Mouse (Mus musculus): ENCODE measurements around the gene Gli2.

Gene Gli2

GRCm38 (mm10) chr1:118901868-118902586 lies 151.4 kb downstream of the Gli2 start:
- no peak for DNase-seq (ENCODE audit: low read depth, low spot score)

GRCm38 (mm10) chr1:118898351-118898750 lies 155.1 kb downstream of the Gli2 start:
- DNase-seq (ENCODE audit: low read depth, low spot score) = no peak

GRCm38 (mm10) chr1:118895026-118895762 lies 158.2 kb downstream of the Gli2 start:
- DNase-seq (ENCODE audit: low read depth, low spot score) = no peak

- DNase-seq (ENCODE audit: low read depth, low spot score) = no peak
Measured at GRCm38 (mm10) chr1:118891395-118891794, 162.0 kb downstream of the Gli2 start.

- DNase-seq (ENCODE audit: low read depth, low spot score) = peak; percentile 63
Measured at GRCm38 (mm10) chr1:118890125-118890875, 163.1 kb downstream of the Gli2 start.

GRCm38 (mm10) chr1:118880781-118881247 lies 172.6 kb downstream of the Gli2 start:
- DNase-seq (ENCODE audit: low read depth, low spot score) = peak; percentile 67

- DNase-seq (ENCODE audit: low read depth, low spot score) = peak; percentile 39
Measured at GRCm38 (mm10) chr1:118878291-118878690, 175.1 kb downstream of the Gli2 start.

GRCm38 (mm10) chr1:118875227-118875626 lies 178.2 kb downstream of the Gli2 start:
- no peak for DNase-seq (ENCODE audit: low read depth, low spot score)

- no peak for DNase-seq (ENCODE audit: low read depth, low spot score)
Measured at GRCm38 (mm10) chr1:118873559-118873958, 179.9 kb downstream of the Gli2 start.

GRCm38 (mm10) chr1:118864735-118865134 lies 188.7 kb downstream of the Gli2 start:
- DNase-seq (ENCODE audit: low read depth, low spot score) = no peak

- DNase-seq (ENCODE audit: low read depth, low spot score) = no peak
Measured at GRCm38 (mm10) chr1:118864031-118864430, 189.4 kb downstream of the Gli2 start.

- DNase-seq (ENCODE audit: low read depth, low spot score) = peak; percentile 47
Measured at GRCm38 (mm10) chr1:118858101-118858500, 195.3 kb downstream of the Gli2 start.

- DNase-seq (ENCODE audit: low read depth, low spot score) = no peak
Measured at GRCm38 (mm10) chr1:118830658-118831057, 222.8 kb downstream of the Gli2 start.

- no peak for DNase-seq (ENCODE audit: low read depth, low spot score)
Measured at GRCm38 (mm10) chr1:118826614-118827013, 226.8 kb downstream of the Gli2 start.

GRCm38 (mm10) chr1:118825467-118826219 lies 227.8 kb downstream of the Gli2 start:
- peak; percentile 72 for DNase-seq (ENCODE audit: low read depth, low spot score)

- DNase-seq (ENCODE audit: low read depth, low spot score) = no peak
Measured at GRCm38 (mm10) chr1:118825035-118825434, 228.4 kb downstream of the Gli2 start.

GRCm38 (mm10) chr1:118822258-118822657 lies 231.2 kb downstream of the Gli2 start:
- DNase-seq (ENCODE audit: low read depth, low spot score) = peak; percentile 22

GRCm38 (mm10) chr1:118815015-118815414 lies 238.4 kb downstream of the Gli2 start:
- no peak for DNase-seq (ENCODE audit: low read depth, low spot score)

GRCm38 (mm10) chr1:118810336-118810735 lies 243.1 kb downstream of the Gli2 start:
- no peak for DNase-seq (ENCODE audit: low read depth, low spot score)

GRCm38 (mm10) chr1:118806727-118807126 lies 246.7 kb downstream of the Gli2 start:
- DNase-seq (ENCODE audit: low read depth, low spot score) = no peak

- DNase-seq (ENCODE audit: low read depth, low spot score) = no peak
Measured at GRCm38 (mm10) chr1:118802166-118802565, 251.3 kb downstream of the Gli2 start.

Measured in mesoderm, embryonic 11.5 days (tissue).